Mouse (Mus musculus) bone marrow, adult 2 months (tissue): ENCODE measurements around the gene Dusp16. TPM values are rescaled to one million over a fixed set of nuclear protein-coding genes. Genes with fewer than 3 reads are reported as not detected.
"Not testable (repeated sequence)": the region's sequence is repeated elsewhere in the genome, so short reads cannot be mapped to it uniquely, and the experiment has no call there.

Experiments used
- H3K27ac ChIP-seq: fragments of 200-500 bp; 2 replicates; pipeline ENCODE4 v1.5.1; 2012; ENCODE audit warnings: low read depth, mild to moderate bottlenecking, control low read depth, inconsistent platforms, low read length; ENCODE audit not compliant: control insufficient read depth, poor library complexity, insufficient read depth
- H3K4me1 ChIP-seq: fragments of 200-500 bp; 2 replicates; pipeline ENCODE4 v1.6.1; 2011; ENCODE audit warnings: low read length; ENCODE audit not compliant: control insufficient read depth, insufficient read depth
- H3K4me3 ChIP-seq: fragments of 200-500 bp; replicated peaks from 2 replicates; pipeline ENCODE3; 2011; ENCODE audit warnings: mild to moderate bottlenecking, low read depth, low read length, control low read depth; ENCODE audit not compliant: control insufficient read depth
- CTCF ChIP-seq: fragments of 200-500 bp; IDR thresholded peaks from 2 replicates; pipeline ENCODE4 v1.5.1; 2011; ENCODE audit warnings: low read length, control low read depth; ENCODE audit not compliant: control insufficient read depth, insufficient read depth
- POLR2A ChIP-seq: fragments of 200-500 bp; IDR thresholded peaks from 2 replicates; pipeline ENCODE4 v1.6.1; 2011; ENCODE audit warnings: low read depth, mild to moderate bottlenecking, control low read depth, low read length, borderline replicate concordance; ENCODE audit not compliant: control insufficient read depth
- WGBS: fragments of 180-500 bp; shearing (Covaris S2); methylation state at CpG from one replicate; pipeline ENCODE4 v1.1.7; 2018; 5-methylcytosine and 5-hydroxymethylcytosine counted together
- polyA plus RNA-seq: library from polyadenylated mRNA; stranded (reverse); fragments of >200 nt; gene quantifications from 2 replicates; pipeline ENCODE4 v1.2.4, GENCODE M21; 2011; ENCODE audit warnings: low replicate concordance; ENCODE audit not compliant: missing spikeins, insufficient read depth, insufficient read length

Dusp16 gene
- polyA plus RNA-seq, 1 experiment, result 11.2 TPM

DNA sequence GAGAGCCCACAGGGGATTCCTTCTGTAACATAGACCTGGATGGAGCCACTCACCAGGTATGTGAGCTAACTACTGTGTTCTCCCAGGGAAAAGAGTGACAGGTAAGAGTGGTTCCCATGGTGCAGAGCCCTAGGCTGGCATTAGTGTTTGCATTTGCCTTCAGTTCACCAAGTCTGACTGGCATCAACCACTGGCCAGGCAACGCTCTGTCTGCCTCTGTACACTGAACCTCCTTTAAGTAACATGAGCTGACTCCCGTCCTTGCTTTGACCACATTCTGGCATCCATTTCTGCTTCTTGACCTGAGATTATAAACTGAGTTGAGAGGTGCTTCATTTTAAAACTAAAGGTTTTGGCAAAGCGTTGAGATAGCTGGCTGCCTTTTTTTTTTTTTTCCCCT is 96.8 kb downstream of the Dusp16 start:
- WGBS, result 82% methylated on average over 3 of the region's 3 CpGs
- TF ChIP-seq POLR2A (no peak), CTCF (no peak)
- Histone ChIP-seq H3K27ac (no peak overlapping the region), H3K4me3 (no peak overlapping the region), H3K4me1 (peaks cover 2% of the 10 kb centered on the region; the same call in 1 of the 2 replicates)

DNA sequence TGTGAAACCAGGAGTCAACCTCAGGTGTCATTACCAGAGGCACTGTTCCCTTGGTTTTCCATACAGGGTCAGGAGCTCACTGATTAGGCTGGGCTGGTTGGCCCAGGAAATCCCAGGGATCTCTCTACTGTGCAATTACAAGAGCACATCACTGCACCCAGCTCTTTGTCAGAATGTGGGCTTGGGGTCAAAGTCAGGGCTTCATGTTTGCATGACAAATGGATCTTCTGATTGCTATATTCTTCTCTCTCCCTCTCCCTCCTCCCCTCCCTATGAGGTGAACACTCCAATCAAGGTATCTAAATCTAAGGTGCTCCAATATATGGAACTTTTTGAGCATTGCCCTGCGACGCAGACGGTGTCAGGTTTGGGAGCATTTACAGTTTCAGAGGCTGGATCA is 97.4 kb downstream of the Dusp16 start:
- peaks cover 2% of the 10 kb centered on the region; the same call in 1 of the 2 replicates for H3K4me1 ChIP-seq
- no peak overlapping the region for H3K4me3 ChIP-seq
- no peak for TF ChIP-seq POLR2A
- TF ChIP-seq CTCF, result no peak
- no peak overlapping the region for H3K27ac ChIP-seq
- 93% methylated on average over 3 of the region's 3 CpGs for WGBS

DNA sequence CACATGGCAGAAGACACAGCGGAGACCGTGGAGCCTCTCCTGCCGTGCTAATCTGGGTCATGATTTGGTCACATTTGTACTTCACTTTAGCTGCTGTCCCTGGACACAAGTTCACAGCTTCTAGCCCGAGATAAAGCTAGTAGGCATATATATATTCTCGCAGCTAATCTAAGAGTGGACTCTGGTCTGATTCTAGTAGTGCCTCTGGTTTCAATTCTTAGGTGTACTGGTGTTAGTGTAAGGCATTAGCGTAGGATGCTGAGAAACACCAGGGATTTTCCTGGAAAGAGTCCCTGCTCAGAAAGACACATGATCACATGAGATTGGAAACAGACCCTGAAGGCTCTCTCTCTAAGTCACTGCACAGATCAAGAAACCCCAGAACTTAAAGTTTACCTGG is 97.9 kb downstream of the Dusp16 start:
- H3K27ac ChIP-seq, result no peak overlapping the region
- WGBS, result 88% methylated on average over 6 of the region's 6 CpGs
- H3K4me1 ChIP-seq, result no peaks in the 10 kb centered on the region
- no peak for TF ChIP-seq CTCF
- TF ChIP-seq POLR2A, result no peak
- no peak overlapping the region for H3K4me3 ChIP-seq

DNA sequence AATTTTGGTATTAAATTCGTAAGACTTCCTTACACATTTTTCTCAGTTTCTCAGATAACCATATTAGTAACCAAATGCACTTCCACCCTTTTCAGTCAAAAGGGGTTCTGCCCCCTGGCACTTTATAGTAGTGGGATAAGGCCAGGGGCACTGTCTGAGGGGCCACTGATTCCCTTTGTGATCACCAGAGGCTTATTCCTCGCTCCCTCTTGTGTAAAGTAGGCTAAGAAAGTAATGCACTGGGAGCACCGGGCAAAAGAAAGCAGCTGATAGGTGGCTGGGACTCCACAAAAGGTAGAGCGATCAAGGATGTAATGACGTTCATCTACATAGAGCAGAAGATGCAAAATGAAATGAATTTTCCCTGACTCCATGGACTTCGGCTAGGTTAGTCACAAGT is 106.9 kb downstream of the Dusp16 start:
- Histone ChIP-seq H3K27ac (no peak overlapping the region), H3K4me3 (no peak overlapping the region), H3K4me1 (no peaks in the 10 kb centered on the region)
- no peak for TF ChIP-seq CTCF
- WGBS, result 88% methylated on average over 6 of the region's 6 CpGs

DNA sequence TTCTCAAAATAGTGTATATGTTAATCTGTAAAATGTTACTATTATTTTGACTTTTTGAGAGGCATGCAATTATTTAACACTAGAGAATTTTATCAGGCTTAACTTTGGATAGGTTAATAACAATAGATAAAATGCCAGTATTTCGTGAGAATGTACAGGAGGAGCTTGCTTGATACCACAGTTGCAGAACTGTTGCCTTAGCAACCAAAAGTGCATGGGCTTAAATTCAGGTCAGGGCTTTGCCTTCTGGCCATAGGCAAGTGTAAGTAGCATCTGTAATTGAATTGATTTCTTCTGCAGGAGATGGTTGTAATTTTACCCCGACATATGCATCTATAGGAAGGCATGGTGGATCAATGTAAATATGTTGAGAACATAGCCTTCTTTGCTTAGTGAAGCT is 107.4 kb downstream of the Dusp16 start:
- H3K27ac ChIP-seq, result no peak overlapping the region
- TF ChIP-seq POLR2A (no peak), CTCF (no peak)
- no peak overlapping the region for H3K4me3 ChIP-seq
- no peaks in the 10 kb centered on the region for H3K4me1 ChIP-seq
- WGBS, result 69% methylated on average over 2 of the region's 2 CpGs

DNA sequence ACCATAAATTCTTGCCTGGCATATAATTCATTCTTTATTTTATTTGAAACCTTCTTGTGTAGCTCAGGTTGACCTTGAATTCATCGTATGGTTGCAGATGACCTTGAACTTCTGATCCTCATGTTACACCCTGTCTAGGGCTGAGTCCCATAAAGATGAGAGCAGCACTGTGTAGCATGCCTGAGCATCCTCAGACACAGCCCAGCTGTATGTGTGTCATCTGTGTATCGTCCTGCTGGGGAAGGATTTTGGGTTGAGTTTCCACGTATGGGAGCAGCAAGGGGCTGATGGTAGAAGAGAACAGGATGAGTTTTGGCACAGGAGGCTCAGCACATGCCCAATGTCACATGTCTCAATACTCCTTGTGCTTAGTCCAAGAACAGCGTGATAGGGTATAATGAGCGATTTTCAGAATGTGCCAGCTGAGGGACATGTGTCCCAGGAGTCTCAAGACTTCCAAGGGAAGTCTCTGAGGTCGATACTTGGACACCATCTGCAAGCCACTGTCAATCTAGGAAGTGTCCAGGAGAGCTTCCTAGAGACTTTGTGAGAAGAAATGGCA is 108.0 kb downstream of the Dusp16 start:
- no peak overlapping the region for H3K27ac ChIP-seq
- WGBS, result 85% methylated on average over 6 of the region's 6 CpGs
- H3K4me3 ChIP-seq, result no peak overlapping the region
- no peaks in the 10 kb centered on the region for H3K4me1 ChIP-seq
- TF ChIP-seq POLR2A (no peak), CTCF (no peak)

DNA sequence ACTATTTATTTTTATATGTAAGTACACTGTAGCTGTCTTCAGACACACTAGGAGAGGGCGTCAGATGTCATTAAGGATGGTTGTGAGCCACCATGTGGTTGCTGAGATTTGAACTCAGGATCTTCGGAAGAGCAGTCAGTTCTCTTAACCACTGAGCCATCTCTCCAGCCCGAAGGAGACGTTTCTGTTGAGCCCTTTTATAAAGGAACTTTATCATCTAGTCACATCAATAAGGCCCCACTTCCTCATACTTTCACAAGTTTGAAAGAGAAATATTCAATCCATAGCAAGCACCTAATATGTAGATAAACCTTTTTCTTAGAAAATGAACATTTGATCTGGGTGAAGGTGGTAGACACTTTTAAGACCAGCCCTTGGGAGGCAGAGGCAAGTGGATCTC is 113.1 kb downstream of the Dusp16 start:
- H3K27ac ChIP-seq, H3K4me1 ChIP-seq, H3K4me3 ChIP-seq: not testable (repeated sequence)
- WGBS, result 59% methylated on average over 4 of the region's 4 CpGs

DNA sequence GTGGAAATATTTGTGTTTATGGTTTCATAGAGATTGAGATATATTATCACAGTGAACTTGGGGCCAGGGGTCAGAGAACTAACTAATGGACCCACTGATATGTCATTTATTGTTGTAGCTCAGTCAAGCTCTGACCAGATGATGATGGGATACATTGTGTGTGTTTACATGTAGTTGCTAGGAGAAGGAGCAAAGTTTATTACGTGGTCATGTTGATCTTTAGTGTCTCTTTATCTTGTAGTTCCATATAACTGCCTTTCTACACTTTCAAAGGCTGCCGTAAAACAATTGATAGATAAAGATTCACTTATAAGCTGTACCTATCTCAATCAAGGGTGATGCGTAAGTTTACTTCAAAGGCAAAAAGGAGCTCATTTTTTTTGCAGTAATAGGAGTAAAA is 114.4 kb downstream of the Dusp16 start:
- 64% methylated on average over 3 of the region's 3 CpGs for WGBS
- Histone ChIP-seq H3K4me1 (peaks cover 3% of the 10 kb centered on the region; the same call in 1 of the 2 replicates), H3K4me3 (no peak overlapping the region), H3K27ac (no peak overlapping the region)
- no peak for TF ChIP-seq CTCF
- TF ChIP-seq POLR2A, result no peak

DNA sequence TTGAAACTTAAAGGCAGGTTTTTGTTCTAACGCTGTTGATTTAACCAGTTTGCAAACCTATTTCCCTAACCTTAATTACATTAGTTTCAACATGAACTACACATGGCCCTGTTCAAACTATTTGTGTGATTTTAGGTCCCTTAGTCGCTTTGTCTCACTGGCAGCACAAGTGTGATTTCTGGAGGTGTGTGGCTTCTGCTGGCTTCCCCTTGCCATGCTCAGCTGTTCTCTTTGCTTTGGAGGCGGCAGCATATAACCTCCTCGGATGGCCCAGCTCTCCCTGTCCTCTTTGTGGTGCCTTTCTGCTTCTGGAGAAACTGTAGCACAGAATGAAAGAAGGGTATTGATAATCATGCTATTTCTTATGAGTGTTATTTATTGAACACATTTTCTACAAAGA is 114.9 kb downstream of the Dusp16 start:
- H3K4me3 ChIP-seq, result no peak overlapping the region
- peaks cover 3% of the 10 kb centered on the region; the same call in 1 of the 2 replicates for H3K4me1 ChIP-seq
- WGBS, result 75% methylated on average over 4 of the region's 4 CpGs
- TF ChIP-seq CTCF (no peak), POLR2A (no peak)
- no peak overlapping the region for H3K27ac ChIP-seq

DNA sequence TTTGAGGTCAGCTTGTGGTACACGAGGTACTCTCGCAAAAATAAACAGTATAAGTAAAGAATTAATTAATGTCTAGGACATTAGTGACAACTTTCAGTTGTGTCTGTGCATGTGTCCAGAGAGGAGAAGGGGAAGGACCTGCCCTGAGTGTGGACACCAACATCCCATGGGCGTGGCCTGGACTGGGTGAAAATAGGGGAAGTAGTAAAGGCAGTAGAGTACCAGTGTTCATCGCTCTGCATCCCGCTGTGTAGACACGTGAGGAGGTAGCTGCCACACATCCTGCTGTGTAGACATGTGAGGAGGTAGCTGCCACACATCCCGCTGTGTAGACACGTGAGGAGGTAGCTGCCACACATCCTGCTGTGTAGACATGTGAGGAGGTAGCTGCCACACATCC is 118.7 kb downstream of the Dusp16 start:
- not testable (repeated sequence) for H3K4me3 ChIP-seq, H3K4me1 ChIP-seq, H3K27ac ChIP-seq
- WGBS, result 35% methylated on average over 8 of the region's 8 CpGs
